Mouse (Mus musculus) thymus, adult 2 months (tissue): ENCODE data around the gene Lrrc41. TPM values are rescaled to one million over a fixed set of nuclear protein-coding genes. Genes with fewer than 3 reads are reported as not detected.

ENCODE experiments used
- DNase-seq: peaks from one replicate; pipeline ENCODE4 v3.0.0; 2021
- H3K27ac ChIP-seq: fragments of 200-500 bp; 2 replicates; pipeline ENCODE4 v1.5.1; 2012; ENCODE audit warnings: low read length, control low read depth; ENCODE audit not compliant: control insufficient read depth, insufficient read depth
- H3K27me3 ChIP-seq: fragments of 200-500 bp; 2 replicates; pipeline ENCODE4 v1.6.1; 2012; ENCODE audit warnings: mild to moderate bottlenecking, low read length, moderate library complexity, mixed read lengths; ENCODE audit not compliant: control insufficient read depth, insufficient read depth
- H3K36me3 ChIP-seq: fragments of 200-500 bp; 2 replicates; pipeline ENCODE4 v1.6.1; 2012; ENCODE audit warnings: mild to moderate bottlenecking, low read length, moderate library complexity; ENCODE audit not compliant: control insufficient read depth, insufficient read depth
- H3K4me1 ChIP-seq: fragments of 200-500 bp; replicated peaks from 2 replicates; pipeline ENCODE4 v1.6.1; 2012; ENCODE audit warnings: low read length; ENCODE audit not compliant: control insufficient read depth, insufficient read depth
- H3K4me3 ChIP-seq: fragments of 200-500 bp; 2 replicates; pipeline ENCODE4 v1.5.1; 2012; ENCODE audit warnings: mild to moderate bottlenecking, low read length, control low read depth, moderate library complexity; ENCODE audit not compliant: control insufficient read depth, insufficient read depth
- CTCF ChIP-seq: fragments of 200-500 bp; IDR thresholded peaks from 2 replicates; pipeline ENCODE4 v1.5.1; 2012; ENCODE audit warnings: mild to moderate bottlenecking, control low read depth, low read length, moderate library complexity, borderline replicate concordance; ENCODE audit not compliant: control insufficient read depth, poor library complexity, insufficient read depth; ENCODE audit errors: extremely low read depth
- POLR2A ChIP-seq: fragments of 200-500 bp; IDR thresholded peaks from 2 replicates; pipeline ENCODE4 v1.6.1; 2012; ENCODE audit warnings: mild to moderate bottlenecking, low read length, control low read depth, moderate library complexity; ENCODE audit not compliant: control insufficient read depth, poor library complexity, insufficient read depth; ENCODE audit errors: extremely low read depth
- WGBS: fragments of 180-500 bp; shearing (Covaris S2); methylation state at CpG from one replicate; pipeline ENCODE4 v1.1.7; 2018; 5-methylcytosine and 5-hydroxymethylcytosine counted together
- polyA plus RNA-seq: library from polyadenylated mRNA; depleted of rRNA; stranded (reverse); fragments of >200 nt; gene quantifications from 2 replicates; pipeline ENCODE4 v1.2.3, GENCODE M21; 2012

The Lrrc41 gene
- polyA plus RNA-seq, 1 experiment = 66.1 TPM

- H3K4me3 ChIP-seq = no peak overlapping the region
- H3K27me3 ChIP-seq = no peaks in the 10 kb centered on the region
- no peak for DNase-seq
- 71% methylated on average over 2 of the region's 2 CpGs for WGBS
- TF ChIP-seq CTCF (no peak), POLR2A (no peak)
- no peaks in the 10 kb centered on the region; the same call in 1 of the 2 replicates for H3K4me1 ChIP-seq
- no peaks in the 10 kb centered on the region for H3K36me3 ChIP-seq
- H3K27ac ChIP-seq = no peak overlapping the region
These were observed 59.9 kb downstream of the Lrrc41 start for GRCm38 (mm10) chr4:116134990-116135389.

- H3K4me1 ChIP-seq = no peaks in the 10 kb centered on the region; the same call in 1 of the 2 replicates
- H3K4me3 ChIP-seq = no peak overlapping the region
- whole genome bisulfite sequencing = 76% methylated on average over 13 of the region's 13 CpGs
- no peaks in the 10 kb centered on the region; the same call in 1 of the 2 replicates for H3K27me3 ChIP-seq
- no peak for TF ChIP-seq POLR2A
- no peak for TF ChIP-seq CTCF
- no peak for DNase-seq
- H3K36me3 ChIP-seq = no peaks in the 10 kb centered on the region
- no peak overlapping the region for H3K27ac ChIP-seq
These were observed 62.4 kb downstream of the Lrrc41 start for GRCm38 (mm10) chr4:116137421-116137996.

GRCm38 (mm10) chr4:116140801-116141574, 65.9 kb downstream of the Lrrc41 start:
- no peaks in the 10 kb centered on the region for H3K36me3 ChIP-seq
- peaks cover 10% of the 10 kb centered on the region for H3K4me1 ChIP-seq
- H3K27ac ChIP-seq = no peak overlapping the region
- 91% methylated on average over 7 of the region's 7 CpGs for WGBS
- H3K4me3 ChIP-seq = no peak overlapping the region
- H3K27me3 ChIP-seq = no peaks in the 10 kb centered on the region; the same call in 1 of the 2 replicates
- no peak for DNase-seq
- TF ChIP-seq POLR2A (no peak), CTCF (no peak)

GRCm38 (mm10) chr4:116141736-116142135, 66.7 kb downstream of the Lrrc41 start:
- Histone ChIP-seq H3K4me1 (peaks cover 10% of the 10 kb centered on the region), H3K27me3 (no peaks in the 10 kb centered on the region; the same call in 1 of the 2 replicates), H3K36me3 (no peaks in the 10 kb centered on the region), H3K27ac (no peak overlapping the region), H3K4me3 (no peak overlapping the region)
- TF ChIP-seq POLR2A (no peak), CTCF (no peak)
- no peak for DNase-seq
- 97% methylated on average over 1 of the region's 1 CpGs for WGBS

GRCm38 (mm10) chr4:116142269-116142668, 67.2 kb downstream of the Lrrc41 start:
- WGBS = 92% methylated on average over 7 of the region's 7 CpGs
- Histone ChIP-seq H3K4me3 (no peak overlapping the region), H3K36me3 (no peaks in the 10 kb centered on the region), H3K27ac (no peak overlapping the region), H3K27me3 (no peaks in the 10 kb centered on the region; the same call in 1 of the 2 replicates), H3K4me1 (peaks cover 10% of the 10 kb centered on the region)
- no peak for DNase-seq
- no peak for TF ChIP-seq CTCF
- TF ChIP-seq POLR2A = no peak

- Histone ChIP-seq H3K27me3 (no peaks in the 10 kb centered on the region; the same call in 1 of the 2 replicates), H3K36me3 (no peaks in the 10 kb centered on the region), H3K4me3 (no peak overlapping the region), H3K4me1 (peaks cover 10% of the 10 kb centered on the region), H3K27ac (no peak overlapping the region)
- TF ChIP-seq CTCF = no peak
- TF ChIP-seq POLR2A = no peak
- no peak for DNase-seq
- WGBS = 11% methylated on average over 7 of the region's 7 CpGs
These were observed 68.3 kb downstream of the Lrrc41 start for GRCm38 (mm10) chr4:116143317-116143811.
